Mouse (Mus musculus): ENCODE data around the gene Gm42742. TPM values are rescaled to one million over a fixed set of nuclear protein-coding genes. Genes with fewer than 3 reads are reported as not detected.

Gene Gm42742
- 0.61 TPM for polyA plus RNA-seq (2014; fragmentation: Illumina TruSeq; extraction: RNeasy Lipid Tissue Mini Kit (QIAGEN cat#74804); ENCODE audit: low read depth, low replicate concordance)

GRCm38 (mm10) chr7:127020901-127021562 lies at the start of gene Gm42742, which contains the start of gene Prrt2:
Gene Gm42742 (minus strand): TSS chr7:127021097.
Gene Prrt2 (minus strand): TSS chr7:127021211.

GRCm38 (mm10) chr7:127041851-127042672 lies 21.2 kb upstream of the Gm42742 start, which contains the start of gene Kif22:
Gene Kif22 (minus strand): TSS chr7:127042471.

GRCm38 (mm10) chr7:127026984-127027726 lies 6.3 kb upstream of the Gm42742 start, which contains the start of gene Maz:
Gene Maz (minus strand): TSS chr7:127027037.

GRCm38 (mm10) chr7:127016971-127017949 lies 3.6 kb downstream of the Gm42742 start, which contains the start of gene Pagr1a:
Gene Pagr1a (minus strand): TSS chr7:127017352.

GRCm38 (mm10) chr7:127016481-127016485 lies 4.6 kb downstream of the Gm42742 start, which contains the start of gene Pagr1b:
Gene Pagr1b (minus strand): TSS chr7:127016484.

GRCm38 (mm10) chr7:127014320-127014719 lies 6.6 kb downstream of the Gm42742 start, which contains the start of gene Mvp:
Gene Mvp (minus strand): TSS chr7:127014621.

GRCm38 (mm10) chr7:126975950-126976866 lies 44.7 kb downstream of the Gm42742 start, which contains the start of gene Cdiptos:
Gene Cdiptos (minus strand): TSS chr7:126976098.

GRCm38 (mm10) chr7:126975893-126975949 lies 45.2 kb downstream of the Gm42742 start, which contains the start of gene Cdipt:
Gene Cdipt (plus strand): TSS chr7:126975914.

Other genes starting within 250 kb of the Gm42742 start
- 13.0 TPM for gene Ypel3, start 244.1 kb downstream of the Gm42742 start, polyA plus RNA-seq (2014; fragmentation: Illumina TruSeq; extraction: RNeasy Lipid Tissue Mini Kit (QIAGEN cat#74804); ENCODE audit: low read depth, low replicate concordance)
- gene Tbx6, start 239.6 kb downstream of the Gm42742 start, polyA plus RNA-seq (2014; fragmentation: Illumina TruSeq; extraction: RNeasy Lipid Tissue Mini Kit (QIAGEN cat#74804); ENCODE audit: low read depth, low replicate concordance) = not detected
- gene Ppp4c, start 228.6 kb downstream of the Gm42742 start, polyA plus RNA-seq (2014; fragmentation: Illumina TruSeq; extraction: RNeasy Lipid Tissue Mini Kit (QIAGEN cat#74804); ENCODE audit: low read depth, low replicate concordance) = 29.0 TPM
- gene Fam57b, start 223.4 kb downstream of the Gm42742 start, polyA plus RNA-seq (2014; fragmentation: Illumina TruSeq; extraction: RNeasy Lipid Tissue Mini Kit (QIAGEN cat#74804); ENCODE audit: low read depth, low replicate concordance) = not detected
- not detected for gene 4930451I11Rik, start 189.5 kb downstream of the Gm42742 start, polyA plus RNA-seq (2014; fragmentation: Illumina TruSeq; extraction: RNeasy Lipid Tissue Mini Kit (QIAGEN cat#74804); ENCODE audit: low read depth, low replicate concordance)
- not detected for gene Doc2a, start 173.7 kb downstream of the Gm42742 start, polyA plus RNA-seq (2014; fragmentation: Illumina TruSeq; extraction: RNeasy Lipid Tissue Mini Kit (QIAGEN cat#74804); ENCODE audit: low read depth, low replicate concordance)
- gene Hirip3, start 159.1 kb downstream of the Gm42742 start, polyA plus RNA-seq (2014; fragmentation: Illumina TruSeq; extraction: RNeasy Lipid Tissue Mini Kit (QIAGEN cat#74804); ENCODE audit: low read depth, low replicate concordance) = 10.3 TPM
- gene Ino80e, start 158.7 kb downstream of the Gm42742 start, polyA plus RNA-seq (2014; fragmentation: Illumina TruSeq; extraction: RNeasy Lipid Tissue Mini Kit (QIAGEN cat#74804); ENCODE audit: low read depth, low replicate concordance) = 10.2 TPM
- gene Taok2, start 136.4 kb downstream of the Gm42742 start, polyA plus RNA-seq (2014; fragmentation: Illumina TruSeq; extraction: RNeasy Lipid Tissue Mini Kit (QIAGEN cat#74804); ENCODE audit: low read depth, low replicate concordance) = 6.5 TPM
- gene Tmem219, start 98.2 kb downstream of the Gm42742 start, polyA plus RNA-seq (2014; fragmentation: Illumina TruSeq; extraction: RNeasy Lipid Tissue Mini Kit (QIAGEN cat#74804); ENCODE audit: low read depth, low replicate concordance) = 6.4 TPM
- gene Kctd13, start 92.2 kb downstream of the Gm42742 start, polyA plus RNA-seq (2014; fragmentation: Illumina TruSeq; extraction: RNeasy Lipid Tissue Mini Kit (QIAGEN cat#74804); ENCODE audit: low read depth, low replicate concordance) = 1.1 TPM
- not detected for gene Asphd1, start 71.5 kb downstream of the Gm42742 start, polyA plus RNA-seq (2014; fragmentation: Illumina TruSeq; extraction: RNeasy Lipid Tissue Mini Kit (QIAGEN cat#74804); ENCODE audit: low read depth, low replicate concordance)
- not detected for gene Sez6l2, start 70.5 kb downstream of the Gm42742 start, polyA plus RNA-seq (2014; fragmentation: Illumina TruSeq; extraction: RNeasy Lipid Tissue Mini Kit (QIAGEN cat#74804); ENCODE audit: low read depth, low replicate concordance)
- gene Cdipt, start 45.2 kb downstream of the Gm42742 start, polyA plus RNA-seq (2014; fragmentation: Illumina TruSeq; extraction: RNeasy Lipid Tissue Mini Kit (QIAGEN cat#74804); ENCODE audit: low read depth, low replicate concordance) = 10.3 TPM
- not detected for gene Cdiptos, start 45.0 kb downstream of the Gm42742 start, polyA plus RNA-seq (2014; fragmentation: Illumina TruSeq; extraction: RNeasy Lipid Tissue Mini Kit (QIAGEN cat#74804); ENCODE audit: low read depth, low replicate concordance)
- gene Mvp, start 6.5 kb downstream of the Gm42742 start, polyA plus RNA-seq (2014; fragmentation: Illumina TruSeq; extraction: RNeasy Lipid Tissue Mini Kit (QIAGEN cat#74804); ENCODE audit: low read depth, low replicate concordance) = 0.53 TPM
- gene Pagr1b, start 4.6 kb downstream of the Gm42742 start, polyA plus RNA-seq (2014; fragmentation: Illumina TruSeq; extraction: RNeasy Lipid Tissue Mini Kit (QIAGEN cat#74804); ENCODE audit: low read depth, low replicate concordance) = not detected
- gene Pagr1a, start 3.7 kb downstream of the Gm42742 start, polyA plus RNA-seq (2014; fragmentation: Illumina TruSeq; extraction: RNeasy Lipid Tissue Mini Kit (QIAGEN cat#74804); ENCODE audit: low read depth, low replicate concordance) = not detected
- not detected for gene Prrt2, start 114 bp upstream of the Gm42742 start, polyA plus RNA-seq (2014; fragmentation: Illumina TruSeq; extraction: RNeasy Lipid Tissue Mini Kit (QIAGEN cat#74804); ENCODE audit: low read depth, low replicate concordance)
- gene Maz, start 5.9 kb upstream of the Gm42742 start, polyA plus RNA-seq (2014; fragmentation: Illumina TruSeq; extraction: RNeasy Lipid Tissue Mini Kit (QIAGEN cat#74804); ENCODE audit: low read depth, low replicate concordance) = 15.0 TPM
- not detected for gene Kif22, start 21.4 kb upstream of the Gm42742 start, polyA plus RNA-seq (2014; fragmentation: Illumina TruSeq; extraction: RNeasy Lipid Tissue Mini Kit (QIAGEN cat#74804); ENCODE audit: low read depth, low replicate concordance)
- gene Zg16, start 66.2 kb upstream of the Gm42742 start, polyA plus RNA-seq (2014; fragmentation: Illumina TruSeq; extraction: RNeasy Lipid Tissue Mini Kit (QIAGEN cat#74804); ENCODE audit: low read depth, low replicate concordance) = not detected
- 0.73 TPM for gene AI467606, start 70.3 kb upstream of the Gm42742 start, polyA plus RNA-seq (2014; fragmentation: Illumina TruSeq; extraction: RNeasy Lipid Tissue Mini Kit (QIAGEN cat#74804); ENCODE audit: low read depth, low replicate concordance)
- gene Qprt, start 101.1 kb upstream of the Gm42742 start, polyA plus RNA-seq (2014; fragmentation: Illumina TruSeq; extraction: RNeasy Lipid Tissue Mini Kit (QIAGEN cat#74804); ENCODE audit: low read depth, low replicate concordance) = 22.6 TPM
- 0.65 TPM for gene Spn, start 116.7 kb upstream of the Gm42742 start, polyA plus RNA-seq (2014; fragmentation: Illumina TruSeq; extraction: RNeasy Lipid Tissue Mini Kit (QIAGEN cat#74804); ENCODE audit: low read depth, low replicate concordance)
- 11.2 TPM for gene Cd2bp2, start 175.0 kb upstream of the Gm42742 start, polyA plus RNA-seq (2014; fragmentation: Illumina TruSeq; extraction: RNeasy Lipid Tissue Mini Kit (QIAGEN cat#74804); ENCODE audit: low read depth, low replicate concordance)
- gene Tbc1d10b, start 187.4 kb upstream of the Gm42742 start, polyA plus RNA-seq (2014; fragmentation: Illumina TruSeq; extraction: RNeasy Lipid Tissue Mini Kit (QIAGEN cat#74804); ENCODE audit: low read depth, low replicate concordance) = 1.9 TPM
- gene Mylpf, start 187.8 kb upstream of the Gm42742 start, polyA plus RNA-seq (2014; fragmentation: Illumina TruSeq; extraction: RNeasy Lipid Tissue Mini Kit (QIAGEN cat#74804); ENCODE audit: low read depth, low replicate concordance) = not detected
- gene Zfp553, start 212.0 kb upstream of the Gm42742 start, polyA plus RNA-seq (2014; fragmentation: Illumina TruSeq; extraction: RNeasy Lipid Tissue Mini Kit (QIAGEN cat#74804); ENCODE audit: low read depth, low replicate concordance) = 1.3 TPM
- gene Sept1, start 212.0 kb upstream of the Gm42742 start, polyA plus RNA-seq (2014; fragmentation: Illumina TruSeq; extraction: RNeasy Lipid Tissue Mini Kit (QIAGEN cat#74804); ENCODE audit: low read depth, low replicate concordance) = not detected
- not detected for gene Zfp771, start 223.2 kb upstream of the Gm42742 start, polyA plus RNA-seq (2014; fragmentation: Illumina TruSeq; extraction: RNeasy Lipid Tissue Mini Kit (QIAGEN cat#74804); ENCODE audit: low read depth, low replicate concordance)
- not detected for gene Dctpp1, start 239.6 kb upstream of the Gm42742 start, polyA plus RNA-seq (2014; fragmentation: Illumina TruSeq; extraction: RNeasy Lipid Tissue Mini Kit (QIAGEN cat#74804); ENCODE audit: low read depth, low replicate concordance)